In the genomic region with DNA sequence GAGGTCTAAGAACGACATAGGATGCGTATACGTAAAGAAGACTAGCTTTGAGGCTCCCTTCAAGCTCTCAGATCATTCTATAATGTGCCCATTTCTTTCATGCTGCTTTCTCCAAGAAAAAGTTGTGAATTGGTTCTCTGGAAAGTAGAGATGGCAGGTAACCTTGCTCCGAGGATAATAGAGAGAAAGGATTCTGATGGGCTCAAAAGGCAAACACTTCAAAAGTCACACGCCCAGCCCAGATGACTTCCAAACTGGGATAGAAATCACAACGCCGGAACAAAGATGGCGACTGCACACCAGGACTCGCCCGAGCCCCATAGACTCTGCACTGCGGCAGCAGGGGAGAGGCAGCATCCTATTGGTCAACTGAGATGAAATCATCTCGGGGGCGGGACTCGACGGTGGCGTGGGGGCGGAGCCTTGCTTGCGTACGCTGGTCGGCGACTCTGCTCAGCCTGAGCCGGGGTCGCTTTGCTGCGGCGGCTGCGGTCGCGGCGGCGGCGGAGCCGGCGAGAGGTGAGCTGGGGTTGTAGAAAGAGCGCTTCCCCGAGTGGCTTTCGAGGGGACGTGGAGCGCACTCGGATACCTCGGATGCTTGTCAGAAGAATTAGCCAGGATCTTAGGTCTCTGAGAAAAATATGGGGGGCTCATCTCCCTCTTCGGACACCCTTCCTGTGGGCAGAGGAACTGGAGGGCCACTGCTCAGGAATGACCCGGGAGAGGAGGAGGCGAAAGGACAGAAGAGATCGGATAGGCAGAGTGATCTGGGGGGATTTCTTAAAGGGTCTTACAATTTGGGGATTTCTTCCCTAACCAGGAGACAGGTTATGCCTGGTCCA, we compare ENCODE assay signal across 8 mouse cellular contexts. TPM values are rescaled to one million over a fixed set of nuclear protein-coding genes. Genes with fewer than 3 reads are reported as not detected.
DNase-seq lines count a peak whose midpoint lies in the region; ATAC-seq lines count a peak whose summit lies in the region.

TSS of gene Atp6v0a1 (plus strand) at position 407 of the 842 bp plus-strand sequence.

- H3K36me3 ChIP-seq in forebrain, embryonic 14.5 days (ENCODE audit: control insufficient read depth, insufficient read depth, low read length): peaks cover 20% of the 10 kb centered on the region
- H3K36me3 ChIP-seq in neural tube, embryonic 15.5 days: peaks cover 12% of the 10 kb centered on the region

- H3K4me1 ChIP-seq in forebrain, embryonic 14.5 days (ENCODE audit: control insufficient read depth, insufficient read depth, low read length): peaks cover 12% of the 10 kb centered on the region
- H3K4me1 ChIP-seq in neural tube, embryonic 15.5 days: peaks cover 48% of the 10 kb centered on the region

- intact Hi-C loops in heart, postnatal 14 days (cut with DNase I): no loop called here

- WGBS in forebrain, embryonic 14.5 days: under 1% methylated on average over 44 of the region's 44 CpGs
- under 1% methylated on average over 44 of the region's 44 CpGs for WGBS in neural tube, embryonic 15.5 days

- H3K9me3 ChIP-seq in forebrain, embryonic 14.5 days (replicated peaks; ENCODE audit: control insufficient read depth, low read length): no peaks in the 10 kb centered on the region
- no peaks in the 10 kb centered on the region for H3K9me3 ChIP-seq in neural tube, embryonic 15.5 days (replicated peaks)

- peak within 1 kb of the TSS; percentile 91 for H3K9ac ChIP-seq in forebrain, embryonic 14.5 days (ENCODE audit: low read length)
- peak within 1 kb of the TSS; percentile 84 for H3K9ac ChIP-seq in neural tube, embryonic 15.5 days (replicated peaks)

- peak; percentile 100 for ATAC-seq in forebrain, embryonic 14.5 days
- peak; percentile 100 for ATAC-seq in neural tube, embryonic 15.5 days (ENCODE audit: low FRiP score)

- peak within 1 kb of the TSS; percentile 77 for H3K4me3 ChIP-seq in forebrain, embryonic 14.5 days (ENCODE audit: low read depth, low read length)
- H3K4me3 ChIP-seq in neural tube, embryonic 15.5 days (replicated peaks): peak within 1 kb of the TSS; percentile 79

- peak within 1 kb of the TSS; percentile 57 for H3K4me2 ChIP-seq in forebrain, embryonic 14.5 days (ENCODE audit: low read length)
- H3K4me2 ChIP-seq in neural tube, embryonic 15.5 days: peak within 1 kb of the TSS; percentile 62

- DNase-seq in ES-CJ7 (ENCODE audit: low read depth, low spot score): peak; percentile 98
- DNase-seq in cerebellum, adult 11 months: peak; percentile 97
- DNase-seq in forebrain, embryonic 14.5 days (ENCODE audit: low spot score): peak; percentile 99
- DNase-seq in heart, postnatal 14 days: peak; percentile 97 to 98
- peak; percentile 98 for DNase-seq in layer of hippocampus, adult 11-12 months (ENCODE audit: low spot score)
- DNase-seq in lung, adult 18-20 months: peak; percentile 98 to 99
- peak; percentile 98 for DNase-seq in testis, postnatal 14 days (ENCODE audit: low spot score)

- no peaks in the 10 kb centered on the region for H3K27me3 ChIP-seq in forebrain, embryonic 14.5 days (replicated peaks; ENCODE audit: control insufficient read depth, insufficient read depth, low read length)
- no peaks in the 10 kb centered on the region for H3K27me3 ChIP-seq in neural tube, embryonic 15.5 days (replicated peaks)

- peak within 1 kb of the TSS; percentile 82 for H3K27ac ChIP-seq in forebrain, embryonic 14.5 days (ENCODE audit: low read depth, low read length)
- H3K27ac ChIP-seq in neural tube, embryonic 15.5 days (replicated peaks): peak within 1 kb of the TSS; percentile 91

RNA-seq across cellular contexts. Expression of gene Atp6v0a1, which starts in this region (rescaled TPM):
- 50.2 and 74.4 TPM in 2 replicates for polyA plus RNA-seq in forebrain, embryonic 14.5 days (2014; fragmentation: Nextera tagmentation; extraction: Ambion mirVana)
- 10 to 100 TPM; 89.3 to 90.2 TPM for total RNA-seq in heart, postnatal 14 days (2021)
- 150 and 167 TPM in 2 replicates for polyA plus RNA-seq in neural tube, embryonic 15.5 days (2015; fragmentation: Nextera tagmentation; extraction: Ambion mirVana)

Comparison
In these comparisons a context has a peak if more than half of its experiments do, and no peak if none do; other contexts are left out.
1. Peak in every context shown above with its lines: DNase-seq, ATAC-seq, H3K4me3 ChIP-seq and H3K27ac ChIP-seq.